Mouse (Mus musculus): ENCODE measurements around the gene Edem3. TPM values are rescaled to one million over a fixed set of nuclear protein-coding genes. Genes with fewer than 3 reads are reported as not detected.
"Not testable (repeated sequence)": the region's sequence is repeated elsewhere in the genome, so short reads cannot be mapped to it uniquely, and the experiment has no call there.

The Edem3 gene
- polyA plus RNA-seq, 1 experiment, result 5.7 TPM

GRCm38 (mm10) chr1:151737146-151737545 is 18.0 kb upstream of the Edem3 start:
- Histone ChIP-seq H3K4me3 (ENCODE audit: control insufficient read depth, insufficient read depth, low read length) (no peak overlapping the region), H3K27me3 (ENCODE audit: control insufficient read depth, insufficient read depth, low read length) (no peaks in the 10 kb centered on the region), H3K27ac (ENCODE audit: control insufficient read depth, insufficient read depth, low read length) (no peak overlapping the region), H3K36me3 (ENCODE audit: control insufficient read depth, insufficient read depth, low read length) (no peaks in the 10 kb centered on the region), H3K4me1 (replicated peaks; ENCODE audit: control insufficient read depth, insufficient read depth, low read length) (no peaks in the 10 kb centered on the region)
- no peak for DNase-seq
- TF ChIP-seq CTCF (IDR thresholded peaks at IDR 0.05; ENCODE audit: borderline replicate concordance, control insufficient read depth, extremely low read depth, insufficient read depth, low read length, poor library complexity) (no peak), POLR2A (IDR thresholded peaks at IDR 0.05; ENCODE audit: control insufficient read depth, extremely low read depth, insufficient read depth, low read length, poor library complexity) (no peak)
- WGBS, result 96% methylated on average over 2 of the region's 2 CpGs

- WGBS, result 95% methylated on average over 7 of the region's 7 CpGs
- Histone ChIP-seq H3K4me3 (ENCODE audit: control insufficient read depth, insufficient read depth, low read length) (no peak overlapping the region), H3K27me3 (ENCODE audit: control insufficient read depth, insufficient read depth, low read length) (no peaks in the 10 kb centered on the region), H3K27ac (ENCODE audit: control insufficient read depth, insufficient read depth, low read length) (no peak overlapping the region), H3K4me1 (replicated peaks; ENCODE audit: control insufficient read depth, insufficient read depth, low read length) (no peaks in the 10 kb centered on the region), H3K36me3 (ENCODE audit: control insufficient read depth, insufficient read depth, low read length) (no peaks in the 10 kb centered on the region)
- DNase-seq, result no peak
- TF ChIP-seq CTCF (IDR thresholded peaks at IDR 0.05; ENCODE audit: borderline replicate concordance, control insufficient read depth, extremely low read depth, insufficient read depth, low read length, poor library complexity), result no peak
- no peak for TF ChIP-seq POLR2A (IDR thresholded peaks at IDR 0.05; ENCODE audit: control insufficient read depth, extremely low read depth, insufficient read depth, low read length, poor library complexity)
Measured at GRCm38 (mm10) chr1:151741199-151741621, 14.0 kb upstream of the Edem3 start.

GRCm38 (mm10) chr1:151749894-151750293 is 5.3 kb upstream of the Edem3 start:
- H3K27ac ChIP-seq (ENCODE audit: control insufficient read depth, insufficient read depth, low read length); H3K4me3 ChIP-seq (ENCODE audit: control insufficient read depth, insufficient read depth, low read length); DNase-seq; H3K36me3 ChIP-seq (ENCODE audit: control insufficient read depth, insufficient read depth, low read length); H3K4me1 ChIP-seq (replicated peaks; ENCODE audit: control insufficient read depth, insufficient read depth, low read length); H3K27me3 ChIP-seq (ENCODE audit: control insufficient read depth, insufficient read depth, low read length): not testable (repeated sequence)
- WGBS, result 98% methylated on average over 2 of the region's 2 CpGs

- DNase-seq, result no peak
- Histone ChIP-seq H3K36me3 (ENCODE audit: control insufficient read depth, insufficient read depth, low read length) (no peaks in the 10 kb centered on the region), H3K4me3 (ENCODE audit: control insufficient read depth, insufficient read depth, low read length) (no peak overlapping the region), H3K27ac (ENCODE audit: control insufficient read depth, insufficient read depth, low read length) (no peak overlapping the region), H3K27me3 (ENCODE audit: control insufficient read depth, insufficient read depth, low read length) (no peaks in the 10 kb centered on the region), H3K4me1 (replicated peaks; ENCODE audit: control insufficient read depth, insufficient read depth, low read length) (no peaks in the 10 kb centered on the region; the same call in 1 of the 2 replicates)
- TF ChIP-seq CTCF (IDR thresholded peaks at IDR 0.05; ENCODE audit: borderline replicate concordance, control insufficient read depth, extremely low read depth, insufficient read depth, low read length, poor library complexity) (no peak), POLR2A (IDR thresholded peaks at IDR 0.05; ENCODE audit: control insufficient read depth, extremely low read depth, insufficient read depth, low read length, poor library complexity) (no peak)
- WGBS, result 76% methylated on average over 4 of the region's 4 CpGs
Measured at GRCm38 (mm10) chr1:151752946-151753345, 2.2 kb upstream of the Edem3 start.

- DNase-seq, result peak; percentile 4
- Histone ChIP-seq H3K27ac (ENCODE audit: control insufficient read depth, insufficient read depth, low read length) (no peak overlapping the region), H3K27me3 (ENCODE audit: control insufficient read depth, insufficient read depth, low read length) (no peaks in the 10 kb centered on the region), H3K4me3 (ENCODE audit: control insufficient read depth, insufficient read depth, low read length) (no peak overlapping the region), H3K4me1 (replicated peaks; ENCODE audit: control insufficient read depth, insufficient read depth, low read length) (no peaks in the 10 kb centered on the region; the same call in 1 of the 2 replicates), H3K36me3 (ENCODE audit: control insufficient read depth, insufficient read depth, low read length) (no peaks in the 10 kb centered on the region)
- TF ChIP-seq POLR2A (IDR thresholded peaks at IDR 0.05; ENCODE audit: control insufficient read depth, extremely low read depth, insufficient read depth, low read length, poor library complexity) (no peak), CTCF (IDR thresholded peaks at IDR 0.05; ENCODE audit: borderline replicate concordance, control insufficient read depth, extremely low read depth, insufficient read depth, low read length, poor library complexity) (no peak)
- 7% methylated on average over 8 of the region's 8 CpGs for WGBS
Measured at GRCm38 (mm10) chr1:151753374-151753929, 1.7 kb upstream of the Edem3 start.

- no peaks in the 10 kb centered on the region for H3K27me3 ChIP-seq (ENCODE audit: control insufficient read depth, insufficient read depth, low read length)
- DNase-seq, result peak; percentile 38
Measured at GRCm38 (mm10) chr1:151754028-151754489, 1.1 kb upstream of the Edem3 start.

More at GRCm38 (mm10) chr1:151754028-151754489, 1.1 kb upstream of the Edem3 start:
- TF ChIP-seq CTCF (IDR thresholded peaks at IDR 0.05; ENCODE audit: borderline replicate concordance, control insufficient read depth, extremely low read depth, insufficient read depth, low read length, poor library complexity) (no peak), POLR2A (IDR thresholded peaks at IDR 0.05; ENCODE audit: control insufficient read depth, extremely low read depth, insufficient read depth, low read length, poor library complexity) (no peak)
- Histone ChIP-seq H3K4me1 (replicated peaks; ENCODE audit: control insufficient read depth, insufficient read depth, low read length) (no peaks in the 10 kb centered on the region; the same call in 1 of the 2 replicates), H3K36me3 (ENCODE audit: control insufficient read depth, insufficient read depth, low read length) (no peaks in the 10 kb centered on the region), H3K27ac (ENCODE audit: control insufficient read depth, insufficient read depth, low read length) (no peak overlapping the region), H3K4me3 (ENCODE audit: control insufficient read depth, insufficient read depth, low read length) (no peak overlapping the region; the same call in 1 of the 2 replicates)
- WGBS, result 3% methylated on average over 10 of the region's 10 CpGs

Data from thymus, adult 2 months (tissue).